Mouse (Mus musculus) natural killer cell, adult 2 months (primary cell): Measurements from ENCODE around the gene Pde4a.

Experiments used
- DNase-seq, 2 experiments: peaks; one replicate each; pipeline ENCODE4 v3.0.0; 2022; ENCODE audit warnings: low spot score in 2 of 2

Gene Pde4a

GRCm38 (mm10) chr9:21183421-21183820 lies 17.9 kb downstream of the Pde4a start:
- no peak for DNase-seq

DNA sequence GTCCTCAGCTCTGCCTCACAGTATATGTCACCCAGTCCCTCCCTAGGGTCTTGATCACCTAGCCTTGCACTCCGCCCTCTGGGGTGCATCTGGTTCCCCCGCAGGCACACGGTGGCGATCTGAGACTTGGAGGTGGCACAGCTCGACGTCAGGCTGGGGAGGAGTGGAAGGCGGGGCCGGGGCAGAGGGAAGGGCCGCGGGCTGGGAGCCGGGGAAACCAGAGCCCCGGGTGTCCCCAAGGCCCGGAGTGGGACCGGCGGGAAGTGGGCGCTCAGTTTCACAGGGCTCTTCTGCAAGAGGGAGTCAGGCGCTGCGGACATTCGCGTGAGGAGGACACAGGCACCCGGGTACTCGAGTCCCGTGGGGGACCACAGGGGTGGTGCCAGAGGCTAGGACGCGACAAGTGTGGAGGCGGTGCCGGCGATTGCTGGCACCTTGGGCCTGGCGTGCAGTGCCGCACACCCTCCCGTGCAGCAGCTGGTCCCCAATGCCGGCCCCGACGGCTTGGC lies 18.4 kb downstream of the Pde4a start:
- peak; percentile 55 to 58 for DNase-seq

DNA sequence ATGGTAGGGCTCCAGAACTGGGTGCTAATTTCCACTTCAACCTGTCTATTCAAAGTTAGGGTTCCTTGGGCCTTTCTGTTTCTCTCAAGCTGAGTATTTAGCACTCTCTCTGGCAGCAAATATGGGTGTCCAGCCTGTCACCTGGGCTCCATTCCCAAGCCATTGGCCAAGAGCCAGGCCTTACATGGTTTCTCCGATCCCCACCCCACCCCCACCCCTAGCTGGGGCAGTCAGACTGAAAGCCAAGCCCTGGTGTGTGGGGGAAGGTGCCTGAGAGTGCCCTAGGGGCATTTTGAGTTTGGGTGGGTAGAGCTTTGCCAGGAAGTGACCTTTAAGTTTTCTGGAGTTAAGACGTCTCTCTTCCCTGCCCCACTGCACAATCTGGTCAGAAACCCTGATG lies 19.2 kb downstream of the Pde4a start:
- no peak for DNase-seq

DNA sequence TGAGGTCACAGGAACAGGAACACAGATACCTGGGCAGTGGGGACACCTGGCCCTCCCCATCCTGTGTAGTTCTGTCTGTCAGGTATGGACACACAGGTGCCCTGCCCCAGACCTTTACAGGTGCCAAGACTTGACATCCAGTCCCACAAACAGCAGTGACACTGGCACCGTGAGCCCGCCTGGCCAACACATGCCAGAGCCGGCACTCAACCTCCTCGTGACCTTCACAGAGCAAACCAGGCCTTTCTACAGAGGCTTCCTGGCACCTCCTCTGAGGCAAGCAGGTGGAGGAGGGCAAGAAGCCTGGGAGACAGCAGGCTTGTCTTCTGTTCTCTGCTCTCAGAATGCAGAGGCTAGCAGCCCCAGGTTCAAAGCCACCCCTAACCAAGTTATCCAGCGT lies 19.9 kb downstream of the Pde4a start:
- DNase-seq = no peak

GRCm38 (mm10) chr9:21189905-21190304 lies 24.4 kb downstream of the Pde4a start:
- DNase-seq = peak in 1 of 2 experiments; percentile 59

- DNase-seq = no peak
Measured at GRCm38 (mm10) chr9:21190670-21191069, 25.2 kb downstream of the Pde4a start.

DNA sequence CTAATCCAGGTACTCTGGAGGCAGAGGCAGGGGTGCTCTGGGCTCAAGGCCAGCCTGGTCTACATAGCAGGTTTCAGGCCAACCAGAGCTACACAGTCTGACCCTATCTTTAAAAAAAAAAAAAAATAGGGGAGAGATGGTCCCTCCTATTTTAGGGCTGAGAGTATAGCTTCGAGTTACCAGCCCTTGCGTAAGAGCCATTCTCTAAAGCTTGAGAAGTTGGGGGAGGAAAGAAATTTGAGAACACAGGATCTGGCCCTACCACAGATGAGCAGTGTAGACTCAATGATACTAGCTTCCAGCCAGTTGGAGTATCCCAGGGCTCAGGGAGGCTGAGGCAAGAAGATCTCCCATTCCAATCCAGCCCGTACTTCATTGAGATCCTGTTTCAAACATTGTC lies 28.3 kb downstream of the Pde4a start:
- no peak for DNase-seq

GRCm38 (mm10) chr9:21194787-21195493 lies 29.4 kb downstream of the Pde4a start:
- DNase-seq = peak in 1 of 2 experiments; percentile 56

- peak; percentile 37 to 48 for DNase-seq
Measured at GRCm38 (mm10) chr9:21195736-21196505, 30.4 kb downstream of the Pde4a start.

DNA sequence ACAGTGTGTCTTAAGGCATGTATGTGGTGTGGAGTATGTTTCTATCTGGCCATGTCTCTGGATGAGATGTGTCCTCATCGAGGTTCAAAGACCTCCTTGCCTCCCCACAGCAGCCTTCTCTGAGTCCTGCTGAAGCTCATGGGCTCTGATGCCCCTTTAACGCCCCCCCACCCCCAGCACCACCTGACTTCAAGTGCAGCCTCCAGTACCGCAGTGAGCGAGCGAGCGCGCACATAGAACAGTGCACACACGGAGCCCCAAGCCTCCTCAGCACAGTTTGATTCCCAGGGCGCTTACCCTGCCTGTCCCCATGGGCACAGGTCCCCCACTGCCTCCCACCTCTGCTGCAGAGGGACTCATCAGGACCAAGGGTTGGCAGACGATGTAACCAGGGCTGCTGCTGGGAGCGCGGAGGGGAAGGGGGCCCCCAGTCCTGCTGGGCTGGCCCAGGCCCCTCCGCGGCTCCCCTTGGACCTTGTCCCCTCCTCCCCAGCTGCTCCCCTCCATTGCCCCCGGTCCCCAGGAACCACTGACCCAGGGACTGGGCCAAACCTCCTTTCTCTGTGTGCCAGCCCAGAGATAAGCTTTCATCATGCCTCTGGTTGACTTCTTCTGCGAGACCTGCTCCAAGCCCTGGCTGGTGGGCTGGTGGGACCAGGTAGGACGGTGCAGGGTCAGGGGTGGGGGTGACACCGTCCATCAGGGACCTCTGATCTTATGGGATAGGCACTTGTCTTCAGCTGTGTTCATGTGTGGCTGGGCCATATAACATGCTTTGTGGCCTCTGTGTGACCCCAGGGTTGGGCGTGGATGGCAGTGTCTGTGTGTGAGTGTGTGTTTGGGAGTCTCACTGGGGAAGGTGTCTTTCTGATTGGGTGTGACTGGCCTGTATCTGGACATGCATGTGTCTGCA lies 31.3 kb downstream of the Pde4a start:
- no peak for DNase-seq

DNA sequence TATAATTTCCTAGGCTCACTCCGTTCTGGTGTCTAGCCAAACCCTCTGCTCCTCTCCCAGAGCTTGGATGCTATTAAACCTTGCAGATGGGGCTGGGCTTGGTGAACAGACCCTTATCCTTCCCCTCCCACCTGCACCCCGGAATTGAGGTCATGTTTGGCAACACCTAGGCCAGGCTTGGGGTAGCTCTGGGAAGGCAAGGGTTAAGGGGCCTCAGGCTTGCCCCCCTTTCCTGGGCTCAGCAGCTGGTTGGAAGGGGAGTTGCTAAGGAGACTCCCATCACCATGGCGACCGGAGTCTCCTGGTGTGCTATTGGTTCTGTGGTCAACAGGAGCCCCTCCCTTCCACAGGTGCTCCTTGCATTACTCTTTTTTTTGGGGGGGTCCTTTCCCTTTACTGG lies 32.5 kb downstream of the Pde4a start:
- no peak for DNase-seq

GRCm38 (mm10) chr9:21198960-21199359 lies 33.4 kb downstream of the Pde4a start:
- no peak for DNase-seq

DNA sequence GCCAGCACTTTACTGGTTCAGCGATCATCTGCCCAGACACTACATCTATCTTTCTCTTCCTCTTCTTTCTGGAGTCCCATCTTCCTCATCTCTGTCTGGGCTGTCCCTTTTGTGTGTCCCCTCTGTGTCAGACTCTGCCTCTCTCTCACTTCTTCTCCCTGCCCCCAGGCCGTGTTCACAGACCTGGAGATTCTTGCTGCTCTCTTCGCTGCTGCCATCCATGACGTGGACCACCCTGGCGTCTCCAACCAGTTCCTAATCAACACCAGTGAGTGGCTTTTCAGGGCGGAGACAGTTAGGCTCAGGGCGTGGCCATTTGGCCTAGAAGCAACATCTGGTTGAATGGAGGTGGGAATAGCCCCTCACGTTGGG lies 38.6 kb downstream of the Pde4a start:
- DNase-seq = no peak

DNA sequence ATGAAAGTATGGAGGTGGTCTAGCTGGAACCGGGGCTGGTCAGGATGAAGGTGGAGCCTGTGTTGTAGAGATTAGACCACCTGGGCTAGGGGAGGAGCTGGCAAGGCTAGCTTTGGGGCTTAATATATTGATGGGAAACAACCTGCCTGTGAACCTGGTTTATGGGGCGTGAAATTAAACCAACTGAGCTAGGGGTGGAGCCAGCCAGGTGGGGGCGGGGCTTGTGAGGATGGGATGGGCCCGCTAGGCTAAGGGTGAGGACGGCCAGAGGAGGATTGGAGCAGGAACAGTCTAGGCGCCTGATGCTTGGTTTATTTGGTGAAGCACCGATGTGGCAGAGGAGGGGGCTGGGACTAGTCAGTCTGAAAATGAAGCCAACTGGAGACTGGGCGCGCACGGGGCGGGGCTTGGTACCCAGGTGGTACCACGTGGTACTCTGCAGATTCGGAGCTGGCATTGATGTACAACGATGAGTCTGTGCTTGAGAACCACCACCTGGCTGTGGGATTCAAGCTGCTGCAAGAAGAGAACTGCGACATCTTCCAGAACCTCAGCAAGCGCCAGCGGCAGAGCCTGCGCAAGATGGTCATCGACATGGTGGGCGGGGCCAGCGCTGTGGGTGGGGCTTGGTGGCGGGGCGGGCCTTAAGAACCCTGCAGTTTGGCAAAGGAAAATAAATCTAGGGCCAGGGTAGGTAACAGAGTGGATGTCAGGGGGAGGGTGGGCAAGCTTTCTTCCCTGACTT lies 39.2 kb downstream of the Pde4a start:
- DNase-seq = no peak

GRCm38 (mm10) chr9:21206848-21207247 lies 41.3 kb downstream of the Pde4a start:
- DNase-seq = no peak

DNA sequence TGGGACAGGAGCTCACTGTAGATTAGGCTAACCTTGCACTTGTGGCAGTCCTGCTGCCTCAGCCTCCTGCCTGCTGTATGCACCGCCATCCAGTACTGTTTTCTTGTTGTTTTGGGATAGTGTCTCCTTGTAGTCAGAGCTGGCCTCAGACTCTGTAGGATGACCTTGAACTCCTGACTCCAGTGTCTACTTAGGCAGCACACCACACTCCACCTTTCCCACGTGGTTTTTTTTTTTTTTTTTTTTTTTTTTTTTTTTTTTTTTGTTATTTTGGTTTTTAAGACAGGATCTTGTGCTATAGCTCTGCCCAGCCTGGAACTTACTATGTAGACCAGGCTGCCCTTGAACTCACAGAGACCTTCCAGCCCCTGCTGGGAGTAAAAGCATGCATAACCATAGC lies 43.1 kb downstream of the Pde4a start:
- no peak for DNase-seq

DNA sequence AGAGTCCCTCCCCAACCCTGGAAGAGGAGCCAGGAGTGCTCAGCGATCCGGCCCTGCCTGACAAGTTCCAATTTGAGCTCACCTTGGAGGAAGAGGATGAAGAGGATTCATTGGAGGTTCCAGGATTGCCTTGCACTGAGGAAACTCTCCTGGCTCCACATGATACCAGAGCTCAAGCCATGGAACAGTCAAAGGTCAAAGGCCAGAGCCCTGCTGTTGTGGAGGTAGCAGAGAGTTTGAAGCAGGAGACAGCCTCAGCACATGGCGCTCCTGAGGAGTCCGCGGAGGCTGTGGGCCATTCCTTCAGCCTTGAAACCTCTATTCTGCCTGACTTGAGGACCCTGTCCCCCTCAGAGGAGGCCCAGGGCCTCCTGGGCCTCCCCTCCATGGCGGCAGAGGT lies 45.3 kb downstream of the Pde4a start:
- DNase-seq = no peak

- DNase-seq = no peak
Measured at GRCm38 (mm10) chr9:21211624-21212023, 46.1 kb downstream of the Pde4a start.

DNA sequence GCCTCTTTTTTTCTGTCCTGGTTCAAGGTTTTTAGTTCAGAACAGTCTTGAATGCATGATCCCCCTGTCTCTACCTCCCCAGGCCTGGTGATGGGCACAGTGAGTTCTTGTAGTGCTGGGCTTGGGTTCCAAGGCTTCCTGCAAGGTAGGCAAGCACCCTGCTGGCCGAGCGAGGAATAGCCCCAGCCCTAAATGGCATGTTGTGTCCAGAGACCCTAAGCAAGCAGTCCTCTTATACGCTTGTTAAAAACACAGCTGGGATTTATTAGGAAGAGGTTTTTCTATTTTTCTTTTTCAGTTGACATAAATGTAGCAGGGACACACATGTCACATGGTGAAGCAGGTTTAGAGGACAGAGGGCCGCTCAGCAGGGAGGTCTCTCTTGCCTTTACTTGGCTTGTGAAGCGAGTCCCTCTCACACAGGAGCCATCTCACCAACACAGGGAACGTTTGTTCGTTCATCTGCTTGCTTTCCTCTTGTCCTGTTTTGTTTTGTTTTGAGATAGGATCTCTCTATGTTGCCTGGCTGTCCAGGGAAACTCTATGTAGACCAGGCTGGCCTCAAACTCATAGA lies 48.2 kb downstream of the Pde4a start:
- no peak for DNase-seq

DNA sequence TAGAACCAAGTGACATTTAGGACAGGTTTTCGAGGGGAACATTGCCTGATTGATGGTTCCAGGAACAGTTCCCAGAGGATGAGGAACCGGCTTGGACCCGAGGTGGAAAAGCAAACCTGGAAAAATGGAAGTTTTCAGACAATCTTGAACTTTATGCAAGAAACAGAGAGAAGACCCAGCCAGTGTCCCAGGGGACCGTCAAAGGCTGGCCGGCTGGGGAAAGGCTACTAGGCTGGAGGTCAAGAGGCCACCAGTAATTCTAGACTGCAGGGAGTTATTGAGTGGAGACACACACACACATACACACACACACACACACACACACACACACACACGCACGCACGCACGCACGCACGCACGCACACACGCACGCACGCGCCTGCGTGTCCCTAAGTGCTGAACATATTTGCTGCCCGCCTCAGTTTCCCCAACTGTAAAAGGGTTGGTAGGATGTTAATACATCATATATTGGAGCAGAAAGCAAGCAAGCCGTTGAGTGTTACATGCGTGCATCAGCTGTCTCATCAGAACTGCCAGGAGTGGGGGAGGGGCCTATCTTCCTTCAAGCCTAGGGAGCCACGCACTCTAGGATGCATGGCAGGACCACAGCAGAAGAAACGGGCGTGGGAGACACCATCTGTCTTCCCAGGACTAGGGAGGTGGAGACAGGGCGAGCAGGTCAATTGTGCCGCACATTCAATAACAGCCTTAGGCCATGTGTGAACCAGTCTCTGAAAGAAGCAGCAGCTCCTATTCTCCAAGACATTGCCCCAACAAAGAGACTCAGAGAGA lies 50.7 kb downstream of the Pde4a start:
- DNase-seq = no peak
